Mouse (Mus musculus) kidney, postnatal 0 days (tissue): ENCODE results near the gene Usp24. TPM values are rescaled to one million over a fixed set of nuclear protein-coding genes. Genes with fewer than 3 reads are reported as not detected.

Experiments used
- ATAC-seq: fragments of 200-750 bp; cut with Nextera tagmentation; replicated peaks from 2 replicates; pipeline ENCODE4 v1.8.0; 2017; ENCODE audit warnings: low read depth, moderate number of reproducible peaks, moderate TSS enrichment, moderate library complexity; ENCODE audit not compliant: low FRiP score
- DNase-seq: peaks from one replicate; pipeline ENCODE4 v3.0.0-alpha.2; 2016; ENCODE audit warnings: low spot score
- H3K27ac ChIP-seq: fragments of 300-500 bp; sonication (generic); 2 replicates; pipeline ENCODE4 v1.5.1; 2014; ENCODE audit warnings: mild to moderate bottlenecking
- H3K27me3 ChIP-seq: fragments of 300-500 bp; sonication (generic); 2 replicates; pipeline ENCODE4 v1.6.1; 2014; ENCODE audit warnings: low read length, mixed read lengths; ENCODE audit not compliant: insufficient read depth
- H3K36me3 ChIP-seq: fragments of 300-500 bp; sonication (generic); 2 replicates; pipeline ENCODE4 v1.6.1; 2014; ENCODE audit warnings: low read length, mixed read lengths; ENCODE audit not compliant: insufficient read depth
- H3K4me1 ChIP-seq: fragments of 300-500 bp; sonication (generic); replicated peaks from 2 replicates; pipeline ENCODE4 v1.6.1; 2014; ENCODE audit warnings: antibody characterized with exemption, low read length, mixed read lengths; ENCODE audit not compliant: insufficient read depth
- H3K4me2 ChIP-seq: fragments of 300-500 bp; sonication (generic); 2 replicates; pipeline ENCODE4 v1.6.1; 2014; ENCODE audit warnings: mild to moderate bottlenecking, low read length, moderate library complexity, mixed read lengths
- H3K4me3 ChIP-seq: fragments of 300-500 bp; sonication (generic); replicated peaks from 2 replicates; pipeline ENCODE4 v1.5.1; 2014; ENCODE audit warnings: low read depth, low read length
- H3K9ac ChIP-seq: fragments of 300-500 bp; sonication (generic); 2 replicates; pipeline ENCODE4 v1.6.1; 2014; ENCODE audit warnings: low read depth, low read length
- H3K9me3 ChIP-seq: fragments of 300-500 bp; sonication (generic); replicated peaks from 2 replicates; pipeline ENCODE4 v1.6.1; 2016; ENCODE audit warnings: low read length, inconsistent platforms, mixed read lengths
- CTCF ChIP-seq: IDR thresholded peaks from 2 replicates; pipeline ENCODE4 v1.5.1; 2016; ENCODE audit warnings: antibody characterized with exemption, low read depth, mild to moderate bottlenecking, moderate library complexity
- WGBS: fragments of 180-500 bp; shearing (Covaris S2); extraction: QIAGEN DNeasy Blood & Tissue Kit; methylation state at CpG from one replicate; pipeline ENCODE4 v1.1.7; 2014; 5-methylcytosine and 5-hydroxymethylcytosine counted together
- polyA plus RNA-seq: library from polyadenylated mRNA; unstranded; fragments of >200 nt; fragmentation: Nextera tagmentation; extraction: Ambion mirVana; gene quantifications from 2 replicates; pipeline ENCODE4 v1.2.1, GENCODE M21; 2015

Gene Usp24
- polyA plus RNA-seq, 1 experiment from 2014 or later: 12.2 TPM

DNA sequence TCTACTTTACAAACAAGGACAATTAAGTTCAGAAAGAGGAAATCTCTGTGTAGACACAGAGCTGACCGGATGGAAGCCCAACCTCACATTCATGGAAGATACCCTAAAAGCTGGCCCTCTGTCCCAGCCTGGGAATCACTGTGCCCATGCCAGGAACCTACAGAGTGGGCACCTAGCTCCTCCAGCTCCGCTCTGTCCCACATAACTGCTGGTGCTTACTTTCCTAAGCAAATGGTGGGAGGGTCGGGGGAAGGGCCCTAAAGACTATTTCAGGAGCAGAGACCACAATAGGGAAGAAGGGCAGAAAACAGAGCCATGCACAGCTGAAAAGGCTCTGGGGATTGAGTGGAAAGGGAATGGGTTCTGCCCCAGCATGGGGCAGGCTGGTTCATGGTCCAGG is 164.5 kb downstream of the Usp24 start:
- DNase-seq (no peak), ATAC-seq (no peak)
- H3K36me3 ChIP-seq: no peaks in the 10 kb centered on the region
- H3K4me1 ChIP-seq: no peaks in the 10 kb centered on the region; the same call in 1 of the 2 replicates
- no peaks in the 10 kb centered on the region for H3K27me3 ChIP-seq
- H3K27ac ChIP-seq: no peak overlapping the region
- no peaks in the 10 kb centered on the region for H3K9me3 ChIP-seq
- H3K9ac ChIP-seq: no peak overlapping the region
- no peak for TF ChIP-seq CTCF
- H3K4me2 ChIP-seq: no peak overlapping the region
- H3K4me3 ChIP-seq: no peak overlapping the region
- WGBS: 74% methylated on average over 3 of the region's 3 CpGs

DNA sequence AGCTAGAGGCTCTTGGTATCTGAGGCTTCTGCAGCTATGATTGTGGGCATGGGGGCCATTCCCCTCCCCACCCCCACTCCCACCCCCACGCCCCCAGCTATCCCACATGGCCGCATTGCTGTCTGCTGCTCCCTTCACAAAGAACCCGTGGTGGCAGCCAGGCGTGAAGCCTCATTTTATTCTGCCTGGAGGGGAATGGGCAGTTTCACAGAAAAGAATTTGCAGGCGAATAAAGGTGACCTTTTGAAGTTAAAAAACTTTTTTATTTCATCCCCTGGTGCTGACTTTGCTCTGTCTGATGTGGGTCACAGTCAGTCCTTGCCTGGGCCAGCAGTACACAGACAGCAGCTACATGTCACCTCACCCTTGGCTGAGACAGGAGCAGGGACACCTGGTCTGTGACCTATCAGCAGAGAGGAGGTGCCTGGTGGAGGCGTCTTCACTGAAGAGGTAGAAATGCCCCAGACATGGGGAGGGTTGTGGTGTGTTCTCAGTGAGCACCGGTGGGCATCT is 167.3 kb downstream of the Usp24 start:
- no peaks in the 10 kb centered on the region for H3K27me3 ChIP-seq
- no peaks in the 10 kb centered on the region; the same call in 1 of the 2 replicates for H3K4me1 ChIP-seq
- H3K4me3 ChIP-seq: no peak overlapping the region
- no peak for TF ChIP-seq CTCF
- no peak; the same call in 1 of the 2 replicates for ATAC-seq
- H3K27ac ChIP-seq: no peak overlapping the region
- DNase-seq: no peak
- WGBS: 34% methylated on average over 7 of the region's 7 CpGs
- 0 out of 2 replicates have a peak overlapping the region, but pooled peaks have one; percentile 4 for H3K9ac ChIP-seq
- no peaks in the 10 kb centered on the region for H3K36me3 ChIP-seq
- H3K4me2 ChIP-seq: no peak overlapping the region
- H3K9me3 ChIP-seq: no peaks in the 10 kb centered on the region

DNA sequence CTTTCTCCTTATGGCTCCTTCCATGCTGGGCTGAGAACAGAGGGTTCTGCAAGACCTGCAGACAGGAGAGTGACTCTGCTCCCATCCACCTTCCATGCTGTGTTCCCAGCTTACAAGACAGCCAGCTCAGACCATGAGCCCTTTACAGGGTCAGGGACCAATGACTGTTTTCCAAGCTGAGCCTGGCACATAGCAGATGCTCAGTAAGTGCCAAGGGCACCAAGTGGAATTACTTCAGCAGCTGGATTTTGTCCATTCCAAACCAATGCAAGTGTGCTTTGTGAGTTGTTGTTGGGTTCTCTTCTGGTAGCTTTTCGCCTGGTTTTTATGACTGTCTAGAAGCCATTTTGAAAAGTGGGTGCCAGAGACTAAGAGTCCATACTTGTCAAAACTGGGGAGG is 167.8 kb downstream of the Usp24 start:
- Histone ChIP-seq H3K4me3 (no peak overlapping the region), H3K4me1 (no peaks in the 10 kb centered on the region; the same call in 1 of the 2 replicates), H3K9me3 (no peaks in the 10 kb centered on the region), H3K36me3 (no peaks in the 10 kb centered on the region), H3K9ac (0 out of 2 replicates have a peak overlapping the region, but pooled peaks have one; percentile 4), H3K27me3 (no peaks in the 10 kb centered on the region), H3K4me2 (no peak overlapping the region), H3K27ac (no peak overlapping the region)
- 81% methylated on average over 1 of the region's 1 CpGs for WGBS
- DNase-seq (no peak), ATAC-seq (no peak)
- TF ChIP-seq CTCF: no peak

DNA sequence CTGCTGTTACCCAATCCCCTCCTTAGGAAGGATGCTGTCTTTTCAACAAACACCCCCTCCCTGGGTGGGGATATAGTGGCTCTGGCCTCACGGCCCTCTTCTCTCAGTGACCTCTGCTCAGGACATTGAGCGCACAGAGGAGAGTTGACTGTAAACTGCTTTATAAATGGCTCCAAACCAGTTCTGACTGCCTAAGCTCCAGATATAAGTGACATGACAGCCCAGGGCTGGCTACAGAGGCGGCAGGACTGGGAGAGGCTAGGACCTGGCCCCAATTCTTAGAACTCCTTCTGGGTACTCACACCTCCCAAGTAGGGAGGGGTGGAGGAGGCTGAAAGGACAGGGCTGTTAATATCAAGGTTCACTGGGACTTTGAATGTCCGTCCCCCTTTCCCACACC is 174.6 kb downstream of the Usp24 start:
- peak; percentile 50; the same call in 1 of the 2 replicates for ATAC-seq

More for the DNA sequence above, 174.6 kb downstream of the Usp24 start:
- Histone ChIP-seq H3K9me3 (no peaks in the 10 kb centered on the region), H3K9ac (peak overlapping the region; percentile 37; the same call in 1 of the 2 replicates), H3K4me1 (no peaks in the 10 kb centered on the region), H3K4me3 (no peak overlapping the region), H3K36me3 (no peaks in the 10 kb centered on the region), H3K4me2 (peak overlapping the region; percentile 32; the same call in 1 of the 2 replicates), H3K27me3 (no peaks in the 10 kb centered on the region), H3K27ac (peak overlapping the region; percentile 50; the same call in 1 of the 2 replicates)
- 47% methylated on average over 4 of the region's 4 CpGs for WGBS
- DNase-seq: no peak
- no peak for TF ChIP-seq CTCF

Other genes with a start within 250 kb of the Usp24 start
- gene Pcsk9, start 148.1 kb downstream of the Usp24 start, polyA plus RNA-seq: 5.6 and 6.7 TPM in 2 replicates
- 40.1 and 40.6 TPM in 2 replicates for gene Bsnd, start 176.1 kb downstream of the Usp24 start, polyA plus RNA-seq
- 6.3 and 6.5 TPM in 2 replicates for gene Dhcr24, start 244.8 kb downstream of the Usp24 start, polyA plus RNA-seq